Mouse (Mus musculus) embryonic facial prominence, embryonic 15.5 days (tissue): ENCODE measurements around the gene Olfr160. TPM values are rescaled to one million over a fixed set of nuclear protein-coding genes. Genes with fewer than 3 reads are reported as not detected.

Experiments used
- ATAC-seq: fragments of 200-750 bp; cut with Nextera tagmentation; 2 replicates; pipeline ENCODE4 v1.8.0; 2017; ENCODE audit warnings: low read depth, moderate TSS enrichment; ENCODE audit not compliant: insufficient number of reproducible peaks, low FRiP score, low TSS enrichment
- H3K27ac ChIP-seq: fragments of 300-500 bp; sonication (generic); replicated peaks from 2 replicates; pipeline ENCODE4 v1.5.1; 2015; ENCODE audit warnings: mild to moderate bottlenecking, inconsistent platforms
- H3K27me3 ChIP-seq: fragments of 300-500 bp; sonication (generic); 2 replicates; pipeline ENCODE4 v1.6.1; 2015; ENCODE audit warnings: inconsistent platforms
- H3K36me3 ChIP-seq: fragments of 300-500 bp; sonication (generic); 2 replicates; pipeline ENCODE4 v1.6.1; 2015; ENCODE audit warnings: mild to moderate bottlenecking, inconsistent platforms
- H3K4me1 ChIP-seq: fragments of 300-500 bp; sonication (generic); 2 replicates; pipeline ENCODE4 v1.6.1; 2015; ENCODE audit warnings: inconsistent platforms
- H3K4me2 ChIP-seq: fragments of 300-500 bp; sonication (generic); replicated peaks from 2 replicates; pipeline ENCODE4 v1.6.1; 2015; ENCODE audit warnings: mild to moderate bottlenecking, inconsistent platforms
- H3K4me3 ChIP-seq: fragments of 300-500 bp; sonication (generic); replicated peaks from 2 replicates; pipeline ENCODE4 v1.5.1; 2015; ENCODE audit warnings: mild to moderate bottlenecking, inconsistent platforms
- H3K9ac ChIP-seq: fragments of 300-500 bp; sonication (generic); 2 replicates; pipeline ENCODE4 v1.6.1; 2015; ENCODE audit warnings: inconsistent platforms
- H3K9me3 ChIP-seq: fragments of 300-500 bp; sonication (generic); replicated peaks from 2 replicates; pipeline ENCODE4 v1.6.1; 2016; ENCODE audit warnings: inconsistent platforms
- WGBS: fragments of 180-500 bp; shearing (Covaris S2); methylation state at CpG from one replicate; pipeline ENCODE4 v1.1.7; 2015; 5-methylcytosine and 5-hydroxymethylcytosine counted together
- polyA plus RNA-seq: library from polyadenylated mRNA; unstranded; fragments of >200 nt; fragmentation: Nextera tagmentation; extraction: Ambion mirVana; gene quantifications from 2 replicates; pipeline ENCODE4 v1.2.1, GENCODE M21; 2015

The Olfr160 gene
- polyA plus RNA-seq, 1 experiment from 2014 or later: 0.16 TPM

DNA sequence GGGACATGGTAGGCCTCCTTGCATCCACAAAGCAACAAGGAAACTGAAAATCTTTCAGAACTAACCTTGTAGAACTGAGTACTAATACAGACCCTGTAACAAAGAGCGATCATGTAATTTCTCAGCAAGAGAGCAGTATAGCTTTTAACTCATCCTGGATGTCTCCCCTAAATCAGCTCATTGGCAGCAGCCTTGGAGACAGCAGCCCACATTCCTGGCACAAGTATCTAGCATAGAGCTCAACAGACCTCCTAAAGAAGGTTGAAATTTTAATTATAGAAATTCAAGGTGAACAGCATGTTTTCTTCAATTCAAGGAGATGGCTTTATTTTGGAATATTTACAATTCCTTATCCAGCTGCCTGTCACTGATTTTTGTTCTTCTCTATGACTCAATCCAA lies 34.9 kb downstream of the Olfr160 start:
- Histone ChIP-seq H3K9ac (no peak overlapping the region), H3K27ac (no peak overlapping the region), H3K9me3 (no peaks in the 10 kb centered on the region), H3K27me3 (no peaks in the 10 kb centered on the region), H3K4me2 (no peak overlapping the region), H3K4me1 (no peaks in the 10 kb centered on the region), H3K4me3 (no peak overlapping the region), H3K36me3 (no peaks in the 10 kb centered on the region)
- no peak for ATAC-seq
- WGBS: 78% methylated on average over 1 of the region's 1 CpGs

DNA sequence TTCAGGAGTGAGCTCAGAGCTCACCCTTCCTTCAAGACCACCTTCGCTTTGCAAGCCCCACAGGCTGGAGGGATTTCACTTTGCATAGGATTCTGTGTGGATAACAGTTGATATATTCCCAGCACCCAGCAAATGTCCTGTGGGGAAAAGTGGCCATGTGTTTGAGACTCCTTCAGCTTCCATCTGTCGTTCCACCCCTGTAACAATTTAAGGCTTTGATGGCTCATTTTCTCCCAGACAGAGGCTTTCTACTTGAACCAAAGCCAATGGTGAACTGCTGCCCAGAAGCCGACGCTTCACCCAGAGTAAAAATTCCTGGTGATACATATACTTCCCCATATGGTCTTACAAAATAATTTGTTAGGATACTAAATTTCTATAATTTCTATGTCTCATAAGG lies 40.8 kb downstream of the Olfr160 start:
- no peaks in the 10 kb centered on the region for H3K27me3 ChIP-seq

DNA sequence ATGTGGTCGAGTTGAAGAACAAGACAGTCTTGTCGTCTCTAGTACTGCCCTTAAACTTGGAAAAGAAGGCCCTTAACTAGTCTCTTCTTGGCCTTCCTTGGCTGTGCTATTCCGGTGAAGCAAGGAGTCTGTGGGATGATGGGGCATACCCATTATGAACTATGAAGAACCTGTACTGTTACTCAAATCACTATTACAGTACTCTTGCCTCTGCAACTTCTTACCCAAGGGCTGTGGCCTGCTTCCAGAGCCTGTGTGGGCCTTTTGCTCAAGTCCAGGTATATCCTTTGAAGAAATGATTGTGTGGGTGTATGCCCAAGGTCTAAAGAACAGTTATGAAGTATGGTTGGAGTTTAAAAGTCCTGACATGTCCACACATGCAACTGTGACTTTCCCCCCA lies 45.8 kb downstream of the Olfr160 start:
- Histone ChIP-seq H3K9ac (no peak overlapping the region), H3K4me2 (no peak overlapping the region), H3K27me3 (no peaks in the 10 kb centered on the region), H3K36me3 (no peaks in the 10 kb centered on the region), H3K9me3 (no peaks in the 10 kb centered on the region), H3K4me3 (no peak overlapping the region), H3K27ac (peak overlapping the region; percentile 58), H3K4me1 (peaks cover 9% of the 10 kb centered on the region)
- 90% methylated on average over 3 of the region's 3 CpGs for WGBS
- ATAC-seq: no peak

More for the DNA sequence above, 40.8 kb downstream of the Olfr160 start:
- ATAC-seq: no peak
- no peaks in the 10 kb centered on the region for H3K4me1 ChIP-seq
- H3K9me3 ChIP-seq: no peaks in the 10 kb centered on the region
- no peak overlapping the region for H3K27ac ChIP-seq
- H3K36me3 ChIP-seq: no peaks in the 10 kb centered on the region
- 61% methylated on average over 4 of the region's 4 CpGs for WGBS
- no peak overlapping the region for H3K4me3 ChIP-seq
- H3K9ac ChIP-seq: no peak overlapping the region
- no peak overlapping the region for H3K4me2 ChIP-seq

DNA sequence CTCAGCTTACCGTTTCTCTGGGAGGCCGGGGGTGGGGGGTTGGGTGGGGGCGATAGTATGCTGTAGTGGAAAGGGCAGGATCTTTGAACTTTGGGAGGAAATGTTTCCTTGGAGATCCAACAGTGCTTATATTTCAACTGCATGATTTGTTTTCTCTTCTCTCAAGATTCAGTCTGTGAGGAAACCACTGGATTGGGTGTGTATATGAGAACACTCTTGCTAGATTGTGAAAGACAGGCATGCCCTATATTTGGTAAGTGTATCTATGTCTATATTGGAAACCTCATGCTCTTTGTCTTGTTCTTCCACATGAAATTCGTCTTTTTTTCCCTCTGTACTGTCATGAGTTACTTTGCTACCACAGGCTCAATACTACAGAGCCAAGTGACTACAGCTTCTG lies 46.4 kb downstream of the Olfr160 start:
- H3K9ac ChIP-seq: no peak overlapping the region
- no peaks in the 10 kb centered on the region for H3K36me3 ChIP-seq
- no peak overlapping the region for H3K4me3 ChIP-seq
- no peaks in the 10 kb centered on the region for H3K9me3 ChIP-seq
- H3K27me3 ChIP-seq: no peaks in the 10 kb centered on the region
- peak overlapping the region; percentile 58; the same call in 1 of the 2 replicates for H3K27ac ChIP-seq
- H3K4me2 ChIP-seq: no peak overlapping the region
- peaks cover 9% of the 10 kb centered on the region for H3K4me1 ChIP-seq
- WGBS: 46% methylated on average over 4 of the region's 4 CpGs
- 0 out of 2 replicates have a peak, but pooled peaks have one; percentile 32 for ATAC-seq

DNA sequence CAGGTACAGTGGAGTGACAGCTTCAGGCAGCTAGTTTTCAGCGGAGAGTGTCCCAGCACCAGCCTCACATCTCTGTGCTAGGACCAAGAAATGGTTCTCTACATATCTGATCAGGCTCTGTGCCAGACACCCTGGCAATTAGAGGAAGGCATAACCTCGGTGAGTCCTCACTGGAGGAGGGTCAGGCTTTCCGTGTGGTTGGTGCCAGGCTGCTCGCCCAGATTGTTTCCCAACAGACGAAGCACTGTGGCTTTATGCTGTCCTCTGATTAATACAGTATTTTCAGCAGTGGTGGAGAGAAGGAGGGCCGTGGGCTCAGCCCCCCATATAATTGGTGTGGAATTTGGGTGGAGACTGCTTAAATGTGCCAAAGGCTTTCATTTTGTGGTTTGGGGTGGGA lies 46.9 kb downstream of the Olfr160 start, which contains the start of gene Panx3:
Gene Panx3 (minus strand): TSS at position 121 of the 400 bp plus-strand sequence.
- Histone ChIP-seq H3K27me3 (no peaks in the 10 kb centered on the region), H3K4me3 (peak within 1 kb of the TSS; percentile 13; the same call in 1 of the 2 replicates), H3K36me3 (no peaks in the 10 kb centered on the region), H3K9me3 (no peaks in the 10 kb centered on the region), H3K9ac (no peak within 1 kb of the TSS), H3K27ac (peak within 1 kb of the TSS; percentile 58), H3K4me2 (no peak within 1 kb of the TSS), H3K4me1 (peaks cover 9% of the 10 kb centered on the region)
- peak; percentile 89 for ATAC-seq
- 35% methylated on average over 6 of the region's 6 CpGs for WGBS

DNA sequence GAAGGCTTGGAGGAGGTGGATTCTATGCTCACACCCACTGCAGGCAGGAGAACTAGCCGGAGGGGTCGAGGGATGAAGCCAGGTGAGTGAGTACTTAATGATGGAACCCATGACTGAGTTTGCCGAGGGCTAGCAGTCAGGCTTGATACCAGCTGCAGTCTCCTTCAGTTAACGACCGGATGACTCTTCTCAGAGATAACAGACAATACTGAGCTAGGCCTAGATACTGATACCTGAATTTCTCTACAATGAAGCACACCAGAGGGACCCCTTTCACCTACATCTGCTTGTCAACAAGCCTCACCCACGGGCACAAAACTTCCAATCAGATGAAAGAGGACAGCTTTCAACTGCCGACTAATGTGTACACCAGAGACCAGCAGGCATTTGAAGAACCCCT lies 50.0 kb downstream of the Olfr160 start:
- H3K27ac ChIP-seq: no peak overlapping the region
- no peaks in the 10 kb centered on the region for H3K9me3 ChIP-seq
- no peaks in the 10 kb centered on the region for H3K27me3 ChIP-seq
- H3K4me2 ChIP-seq: no peak overlapping the region
- H3K4me1 ChIP-seq: peaks cover 9% of the 10 kb centered on the region
- 76% methylated on average over 7 of the region's 7 CpGs for WGBS
- no peaks in the 10 kb centered on the region for H3K36me3 ChIP-seq
- no peak for ATAC-seq
- H3K9ac ChIP-seq: no peak overlapping the region
- H3K4me3 ChIP-seq: no peak overlapping the region

DNA sequence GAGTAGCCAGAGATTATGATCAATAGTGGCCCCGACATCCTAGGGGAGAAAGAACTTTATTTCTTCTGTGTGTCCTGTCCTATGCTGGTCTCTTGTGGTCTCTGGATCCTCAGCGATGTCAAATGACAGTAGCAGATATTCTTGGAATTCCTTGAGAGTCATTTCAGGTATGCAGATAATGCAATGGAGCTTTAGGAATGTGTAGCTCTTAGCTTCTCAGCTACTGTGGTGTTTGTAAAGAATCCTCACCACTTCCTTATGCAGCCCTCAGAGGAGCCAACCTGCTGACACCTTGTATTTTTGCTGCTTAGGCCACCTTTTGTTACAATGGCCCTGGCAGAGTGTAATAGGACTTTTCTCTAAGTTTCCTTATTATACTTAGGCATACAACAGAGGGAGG lies 51.4 kb downstream of the Olfr160 start:
- ATAC-seq: no peak
- Histone ChIP-seq H3K36me3 (no peaks in the 10 kb centered on the region), H3K4me3 (no peak overlapping the region), H3K27ac (no peak overlapping the region), H3K27me3 (no peaks in the 10 kb centered on the region), H3K9me3 (no peaks in the 10 kb centered on the region), H3K4me1 (peaks cover 9% of the 10 kb centered on the region), H3K9ac (no peak overlapping the region), H3K4me2 (no peak overlapping the region)
- 71% methylated on average over 2 of the region's 2 CpGs for WGBS

DNA sequence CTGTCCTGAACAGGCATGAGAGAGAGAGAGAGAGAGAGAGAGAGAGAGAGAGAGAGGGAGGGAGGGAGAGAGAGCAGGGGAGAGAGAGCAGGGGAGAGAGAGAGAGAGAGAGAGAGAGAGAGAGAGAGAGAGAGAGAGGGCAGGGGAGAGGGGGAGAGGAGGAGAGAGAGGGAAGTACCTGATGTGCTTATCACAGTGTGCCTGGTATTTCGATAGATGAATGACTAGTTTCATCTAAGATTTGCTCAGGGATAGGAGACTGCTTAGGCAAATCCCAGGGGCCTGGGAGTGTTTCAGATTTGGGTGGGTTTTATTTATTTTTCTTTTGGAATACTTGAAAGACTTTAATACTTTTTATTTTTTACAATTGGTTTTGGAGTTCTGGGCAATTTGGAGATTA lies 52.8 kb downstream of the Olfr160 start:
- H3K4me3 ChIP-seq: no peak overlapping the region
- H3K36me3 ChIP-seq: no peaks in the 10 kb centered on the region
- WGBS: 71% methylated on average over 1 of the region's 1 CpGs
- H3K4me1 ChIP-seq: no peaks in the 10 kb centered on the region
- no peak overlapping the region for H3K9ac ChIP-seq
- H3K4me2 ChIP-seq: no peak overlapping the region
- no peak overlapping the region for H3K27ac ChIP-seq
- no peaks in the 10 kb centered on the region for H3K9me3 ChIP-seq
- no peak for ATAC-seq
- no peaks in the 10 kb centered on the region for H3K27me3 ChIP-seq

DNA sequence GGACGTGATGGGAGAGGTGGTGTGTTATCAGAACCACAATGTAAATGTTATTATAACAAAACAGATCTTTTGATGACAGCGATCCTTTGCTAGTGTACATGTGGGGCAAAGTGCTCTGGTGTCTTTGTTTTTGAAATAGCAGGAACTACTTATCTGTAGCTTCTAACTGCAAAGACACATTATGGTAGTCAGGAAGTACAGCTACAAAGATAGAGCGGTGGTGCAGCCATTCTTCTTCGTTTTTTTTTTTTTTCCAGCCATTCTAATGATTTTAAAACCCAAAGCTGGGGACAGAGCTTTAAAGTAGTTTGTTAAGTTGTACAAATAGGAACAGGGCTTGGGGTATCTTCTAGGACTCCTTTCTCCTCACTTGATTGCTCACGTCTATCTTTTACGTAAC lies 56.6 kb downstream of the Olfr160 start:
- no peak for ATAC-seq
- H3K27me3 ChIP-seq: no peaks in the 10 kb centered on the region
- no peak overlapping the region for H3K9ac ChIP-seq
- no peak overlapping the region for H3K4me3 ChIP-seq
- H3K36me3 ChIP-seq: 0 out of 2 replicates have a peak, but pooled peaks cover under 1% of the 10 kb centered on the region
- no peak overlapping the region for H3K4me2 ChIP-seq
- 81% methylated on average over 6 of the region's 6 CpGs for WGBS
- no peaks in the 10 kb centered on the region for H3K9me3 ChIP-seq
- peaks cover 7% of the 10 kb centered on the region; the same call in 1 of the 2 replicates for H3K4me1 ChIP-seq
- H3K27ac ChIP-seq: no peak overlapping the region

Other genes with a start within 250 kb of the Olfr160 start
- 20.0 and 24.8 TPM in 2 replicates for gene Msantd2, start 226.9 kb downstream of the Olfr160 start, polyA plus RNA-seq
- 52.1 and 56.3 TPM in 2 replicates for gene Esam, start 188.2 kb downstream of the Olfr160 start, polyA plus RNA-seq
- gene Vsig2, start 177.0 kb downstream of the Olfr160 start, polyA plus RNA-seq: 1.6 and 2.0 TPM in 2 replicates
- 7.9 and 10.9 TPM in 2 replicates for gene Nrgn, start 163.3 kb downstream of the Olfr160 start, polyA plus RNA-seq
- 10.9 and 12.1 TPM in 2 replicates for gene Siae, start 160.6 kb downstream of the Olfr160 start, polyA plus RNA-seq
- 11.6 and 18.1 TPM in 2 replicates for gene Spa17, start 102.5 kb downstream of the Olfr160 start, polyA plus RNA-seq
- gene Tbrg1, start 58.9 kb downstream of the Olfr160 start, polyA plus RNA-seq: 179 and 192 TPM in 2 replicates
- gene Panx3, start 47.0 kb downstream of the Olfr160 start, polyA plus RNA-seq: 38.1 TPM in 2 replicates
- 0.48 TPM in 1 of 2 replicates, not detected in the other for gene Olfr874, start 28.9 kb upstream of the Olfr160 start, polyA plus RNA-seq
- gene Olfr875, start 55.6 kb upstream of the Olfr160 start, polyA plus RNA-seq: 0.79 TPM in 1 of 2 replicates, not detected in the other
- gene Olfr876, start 86.8 kb upstream of the Olfr160 start, polyA plus RNA-seq: 0.04 and 0.05 TPM in 2 replicates
- gene Olfr877, start 138.0 kb upstream of the Olfr160 start, polyA plus RNA-seq: 0.22 and 0.28 TPM in 2 replicates
- 0.16 and 0.19 TPM in 2 replicates for gene Olfr145, start 180.5 kb upstream of the Olfr160 start, polyA plus RNA-seq
- 0.09 and 0.35 TPM in 2 replicates for gene Olfr878, start 201.6 kb upstream of the Olfr160 start, polyA plus RNA-seq